Mouse (Mus musculus) E14TG2a.4 (cell line): ENCODE data around the gene Sema3f.

Source experiments
- H3K27me3 ChIP-seq: 2 replicates; pipeline ENCODE4 v1.6.1; 2014; ENCODE audit warnings: low read length, control low read depth; ENCODE audit not compliant: insufficient read depth
- H3K36me3 ChIP-seq: 2 replicates; pipeline ENCODE4 v1.6.1; 2014; ENCODE audit warnings: low read length, control low read depth; ENCODE audit not compliant: insufficient read depth
- H3K4me1 ChIP-seq: replicated peaks from 2 replicates; pipeline ENCODE4 v1.6.1; 2014; ENCODE audit warnings: low read depth, low read length, control low read depth
- H3K4me3 ChIP-seq: replicated peaks from 2 replicates; pipeline ENCODE4 v1.5.1; 2014; ENCODE audit warnings: mild to moderate bottlenecking, low read length
- H3K9me3 ChIP-seq: 2 replicates; pipeline ENCODE4 v1.6.1; 2014; ENCODE audit warnings: low read length, control low read depth
- CTCF ChIP-seq: conservative IDR thresholded peaks from 2 replicates; pipeline ENCODE4 v1.5.1; 2014; ENCODE audit warnings: low read length
- NANOG ChIP-seq: IDR thresholded peaks from 2 replicates; pipeline ENCODE4 v1.6.1; 2014; ENCODE audit warnings: borderline replicate concordance, low read length, mixed read lengths
- POU5F1 ChIP-seq: IDR thresholded peaks from 2 replicates; pipeline ENCODE4 v1.6.1; 2014; ENCODE audit warnings: low read length, borderline replicate concordance

Gene Sema3f

GRCm38 (mm10) chr9:107738020-107738840 lies 28.0 kb upstream of the Sema3f start:
- TF ChIP-seq POU5F1, result no peak
- peak; percentile 75 for TF ChIP-seq CTCF
- no peak for TF ChIP-seq NANOG
- Histone ChIP-seq H3K9me3 (no peaks in the 10 kb centered on the region), H3K4me1 (peaks cover 56% of the 10 kb centered on the region), H3K27me3 (peaks cover 27% of the 10 kb centered on the region), H3K36me3 (peaks cover 51% of the 10 kb centered on the region), H3K4me3 (no peak overlapping the region)

- peaks cover 61% of the 10 kb centered on the region for H3K4me1 ChIP-seq
- H3K4me3 ChIP-seq, result peak overlapping the region; percentile 41
- peaks cover 27% of the 10 kb centered on the region for H3K27me3 ChIP-seq
- H3K9me3 ChIP-seq, result no peaks in the 10 kb centered on the region
- TF ChIP-seq POU5F1 (no peak), CTCF (no peak), NANOG (no peak)
- H3K36me3 ChIP-seq, result peaks cover 30% of the 10 kb centered on the region
These were observed 25.9 kb upstream of the Sema3f start for GRCm38 (mm10) chr9:107736185-107736485.

GRCm38 (mm10) chr9:107735356-107736184 lies 25.3 kb upstream of the Sema3f start:
- H3K9me3 ChIP-seq, result no peaks in the 10 kb centered on the region
- H3K4me1 ChIP-seq, result peaks cover 61% of the 10 kb centered on the region
- peaks cover 27% of the 10 kb centered on the region for H3K27me3 ChIP-seq
- peaks cover 25% of the 10 kb centered on the region for H3K36me3 ChIP-seq
- TF ChIP-seq CTCF, result no peak
- no peak for TF ChIP-seq NANOG
- no peak for TF ChIP-seq POU5F1
- peak overlapping the region; percentile 41 for H3K4me3 ChIP-seq

GRCm38 (mm10) chr9:107734567-107734971 lies 24.3 kb upstream of the Sema3f start:
- H3K4me1 ChIP-seq, result peaks cover 65% of the 10 kb centered on the region
- H3K4me3 ChIP-seq, result peak overlapping the region; percentile 17; the same call in 1 of the 2 replicates
- H3K36me3 ChIP-seq, result peaks cover 15% of the 10 kb centered on the region
- H3K9me3 ChIP-seq, result no peaks in the 10 kb centered on the region
- H3K27me3 ChIP-seq, result peaks cover 27% of the 10 kb centered on the region
- TF ChIP-seq CTCF (no peak), NANOG (no peak), POU5F1 (no peak)

GRCm38 (mm10) chr9:107729709-107730108 lies 19.4 kb upstream of the Sema3f start:
- no peak overlapping the region for H3K4me3 ChIP-seq
- peaks cover 58% of the 10 kb centered on the region for H3K4me1 ChIP-seq
- H3K9me3 ChIP-seq, result no peaks in the 10 kb centered on the region
- TF ChIP-seq NANOG, result no peak
- TF ChIP-seq CTCF, result no peak
- no peak for TF ChIP-seq POU5F1
- no peaks in the 10 kb centered on the region for H3K36me3 ChIP-seq
- H3K27me3 ChIP-seq, result peaks cover 14% of the 10 kb centered on the region

GRCm38 (mm10) chr9:107728919-107729670 lies 18.8 kb upstream of the Sema3f start:
- Histone ChIP-seq H3K36me3 (no peaks in the 10 kb centered on the region), H3K4me3 (no peak overlapping the region), H3K9me3 (no peaks in the 10 kb centered on the region), H3K27me3 (peaks cover 8% of the 10 kb centered on the region; the same call in 1 of the 2 replicates), H3K4me1 (peaks cover 57% of the 10 kb centered on the region)
- no peak for TF ChIP-seq CTCF
- no peak for TF ChIP-seq NANOG

GRCm38 (mm10) chr9:107727041-107727440 lies 16.8 kb upstream of the Sema3f start:
- TF ChIP-seq POU5F1 (no peak), NANOG (no peak), CTCF (no peak)
- Histone ChIP-seq H3K27me3 (peaks cover 17% of the 10 kb centered on the region), H3K4me3 (no peak overlapping the region), H3K9me3 (no peaks in the 10 kb centered on the region), H3K36me3 (no peaks in the 10 kb centered on the region), H3K4me1 (peaks cover 64% of the 10 kb centered on the region)

GRCm38 (mm10) chr9:107724796-107725195 lies 14.5 kb upstream of the Sema3f start:
- H3K27me3 ChIP-seq, result peaks cover 34% of the 10 kb centered on the region
- no peaks in the 10 kb centered on the region for H3K9me3 ChIP-seq
- H3K36me3 ChIP-seq, result no peaks in the 10 kb centered on the region
- TF ChIP-seq POU5F1 (no peak), CTCF (no peak), NANOG (no peak)
- peaks cover 76% of the 10 kb centered on the region for H3K4me1 ChIP-seq
- H3K4me3 ChIP-seq, result no peak overlapping the region; the same call in 1 of the 2 replicates
